Mouse (Mus musculus): ENCODE measurements at regions not wholly inside any gene's neighbourhood (a gene's known extent, or its start where the extent isn't known, plus 50 kb on each side); places are given as distances from the start of the nearest gene placed in this dataset.
A peak's percentile ranks its signal among the peaks of the same experiment; 100 is the strongest.

GRCm38 (mm10) chr12:13035108-13035741, 93.5 kb upstream of the Mycn start:
- ATAC-seq (ENCODE audit: low FRiP score, low TSS enrichment), result no peak; the same call in 1 of the 2 replicates
- Histone ChIP-seq H3K36me3 (ENCODE audit: control insufficient read depth, insufficient read depth, low read length) (no peaks in the 10 kb centered on the region), H3K4me3 (replicated peaks; ENCODE audit: low read depth, low read length) (no peak overlapping the region), H3K27me3 (ENCODE audit: control insufficient read depth, insufficient read depth, low read length) (no peaks in the 10 kb centered on the region), H3K4me2 (ENCODE audit: low read length) (no peak overlapping the region), H3K9me3 (ENCODE audit: control insufficient read depth, low read length) (no peaks in the 10 kb centered on the region), H3K9ac (replicated peaks; ENCODE audit: low read length) (no peak overlapping the region), H3K4me1 (ENCODE audit: control insufficient read depth, insufficient read depth, low read length) (no peaks in the 10 kb centered on the region), H3K27ac (replicated peaks; ENCODE audit: low read depth, low read length) (no peak overlapping the region)
- no peak for DNase-seq
- 89% methylated on average over 5 of the region's 5 CpGs for WGBS

- ATAC-seq (ENCODE audit: low FRiP score, low TSS enrichment) (no peak), DNase-seq (no peak)
- no peaks in the 10 kb centered on the region for H3K36me3 ChIP-seq (ENCODE audit: control insufficient read depth, insufficient read depth, low read length)
- H3K27me3 ChIP-seq (ENCODE audit: control insufficient read depth, insufficient read depth, low read length), result no peaks in the 10 kb centered on the region
- no peak overlapping the region for H3K27ac ChIP-seq (replicated peaks; ENCODE audit: low read depth, low read length)
- H3K9ac ChIP-seq (replicated peaks; ENCODE audit: low read length), result no peak overlapping the region
- H3K4me3 ChIP-seq (replicated peaks; ENCODE audit: low read depth, low read length), result no peak overlapping the region
- H3K4me1 ChIP-seq (ENCODE audit: control insufficient read depth, insufficient read depth, low read length), result no peaks in the 10 kb centered on the region
- H3K4me2 ChIP-seq (ENCODE audit: low read length), result no peak overlapping the region
- no peaks in the 10 kb centered on the region for H3K9me3 ChIP-seq (ENCODE audit: control insufficient read depth, low read length)
- WGBS, result 88% methylated on average over 7 of the region's 7 CpGs
Measured at GRCm38 (mm10) chr12:13030333-13030732, 88.6 kb upstream of the Mycn start.

GRCm38 (mm10) chr12:13028086-13028485, 86.4 kb upstream of the Mycn start:
- Histone ChIP-seq H3K27ac (replicated peaks; ENCODE audit: low read depth, low read length) (no peak overlapping the region), H3K4me3 (replicated peaks; ENCODE audit: low read depth, low read length) (no peak overlapping the region), H3K4me2 (ENCODE audit: low read length) (no peak overlapping the region), H3K27me3 (ENCODE audit: control insufficient read depth, insufficient read depth, low read length) (no peaks in the 10 kb centered on the region), H3K9me3 (ENCODE audit: control insufficient read depth, low read length) (no peaks in the 10 kb centered on the region), H3K4me1 (ENCODE audit: control insufficient read depth, insufficient read depth, low read length) (peaks cover 11% of the 10 kb centered on the region), H3K9ac (replicated peaks; ENCODE audit: low read length) (no peak overlapping the region), H3K36me3 (ENCODE audit: control insufficient read depth, insufficient read depth, low read length) (no peaks in the 10 kb centered on the region)
- no peak for ATAC-seq (ENCODE audit: low FRiP score, low TSS enrichment)
- 63% methylated on average over 3 of the region's 3 CpGs for WGBS
- DNase-seq, result no peak

- ATAC-seq (ENCODE audit: low FRiP score, low TSS enrichment) (peak; percentile 80), DNase-seq (peak; percentile 66)
- Histone ChIP-seq H3K4me3 (replicated peaks; ENCODE audit: low read depth, low read length) (no peak overlapping the region), H3K36me3 (ENCODE audit: control insufficient read depth, insufficient read depth, low read length) (no peaks in the 10 kb centered on the region), H3K27ac (replicated peaks; ENCODE audit: low read depth, low read length) (no peak overlapping the region), H3K9ac (replicated peaks; ENCODE audit: low read length) (no peak overlapping the region), H3K4me2 (ENCODE audit: low read length) (no peak overlapping the region), H3K27me3 (ENCODE audit: control insufficient read depth, insufficient read depth, low read length) (no peaks in the 10 kb centered on the region), H3K9me3 (ENCODE audit: control insufficient read depth, low read length) (no peaks in the 10 kb centered on the region), H3K4me1 (ENCODE audit: control insufficient read depth, insufficient read depth, low read length) (peaks cover 11% of the 10 kb centered on the region)
- WGBS, result 48% methylated on average over 7 of the region's 7 CpGs
Measured at GRCm38 (mm10) chr12:13026041-13026580, 84.4 kb upstream of the Mycn start.

GRCm38 (mm10) chr12:13024215-13024841, 82.6 kb upstream of the Mycn start:
- WGBS, result 17% methylated on average over 8 of the region's 8 CpGs
- no peaks in the 10 kb centered on the region for H3K36me3 ChIP-seq (ENCODE audit: control insufficient read depth, insufficient read depth, low read length)
- peak overlapping the region; percentile 52 for H3K27ac ChIP-seq (replicated peaks; ENCODE audit: low read depth, low read length)
- DNase-seq, result peak; percentile 58
- no peak overlapping the region for H3K9ac ChIP-seq (replicated peaks; ENCODE audit: low read length)
- H3K4me3 ChIP-seq (replicated peaks; ENCODE audit: low read depth, low read length), result no peak overlapping the region
- H3K27me3 ChIP-seq (ENCODE audit: control insufficient read depth, insufficient read depth, low read length), result no peaks in the 10 kb centered on the region
- ATAC-seq (ENCODE audit: low FRiP score, low TSS enrichment), result peak; percentile 42; the same call in 1 of the 2 replicates
- H3K4me1 ChIP-seq (ENCODE audit: control insufficient read depth, insufficient read depth, low read length), result peaks cover 11% of the 10 kb centered on the region
- no peaks in the 10 kb centered on the region for H3K9me3 ChIP-seq (ENCODE audit: control insufficient read depth, low read length)
- peak overlapping the region; percentile 2; the same call in 1 of the 2 replicates for H3K4me2 ChIP-seq (ENCODE audit: low read length)

GRCm38 (mm10) chr12:13011023-13011761, 69.5 kb upstream of the Mycn start:
- no peak overlapping the region for H3K9ac ChIP-seq (replicated peaks; ENCODE audit: low read length)
- no peaks in the 10 kb centered on the region for H3K4me1 ChIP-seq (ENCODE audit: control insufficient read depth, insufficient read depth, low read length)
- DNase-seq (no peak), ATAC-seq (ENCODE audit: low FRiP score, low TSS enrichment) (no peak)
- H3K27me3 ChIP-seq (ENCODE audit: control insufficient read depth, insufficient read depth, low read length), result no peaks in the 10 kb centered on the region
- H3K4me2 ChIP-seq (ENCODE audit: low read length), result no peak overlapping the region
- no peaks in the 10 kb centered on the region for H3K9me3 ChIP-seq (ENCODE audit: control insufficient read depth, low read length)
- H3K36me3 ChIP-seq (ENCODE audit: control insufficient read depth, insufficient read depth, low read length), result no peaks in the 10 kb centered on the region
- no peak overlapping the region for H3K4me3 ChIP-seq (replicated peaks; ENCODE audit: low read depth, low read length)
- WGBS, result 87% methylated on average over 9 of the region's 9 CpGs
- H3K27ac ChIP-seq (replicated peaks; ENCODE audit: low read depth, low read length), result no peak overlapping the region

GRCm38 (mm10) chr12:13010405-13010804, 68.7 kb upstream of the Mycn start:
- H3K27ac ChIP-seq (replicated peaks; ENCODE audit: low read depth, low read length), result no peak overlapping the region
- 83% methylated on average over 3 of the region's 3 CpGs for WGBS
- no peak for ATAC-seq (ENCODE audit: low FRiP score, low TSS enrichment)

GRCm38 (mm10) chr12:13009470-13009869, 67.8 kb upstream of the Mycn start:
- DNase-seq, result no peak
- WGBS, result 47% methylated on average over 2 of the region's 2 CpGs
- no peaks in the 10 kb centered on the region for H3K36me3 ChIP-seq (ENCODE audit: control insufficient read depth, insufficient read depth, low read length)

More at GRCm38 (mm10) chr12:13010405-13010804, 68.7 kb upstream of the Mycn start:
- no peak for DNase-seq
- no peak overlapping the region for H3K4me2 ChIP-seq (ENCODE audit: low read length)
- H3K36me3 ChIP-seq (ENCODE audit: control insufficient read depth, insufficient read depth, low read length), result no peaks in the 10 kb centered on the region
- no peaks in the 10 kb centered on the region for H3K9me3 ChIP-seq (ENCODE audit: control insufficient read depth, low read length)
- no peaks in the 10 kb centered on the region for H3K27me3 ChIP-seq (ENCODE audit: control insufficient read depth, insufficient read depth, low read length)
- H3K9ac ChIP-seq (replicated peaks; ENCODE audit: low read length), result no peak overlapping the region
- no peaks in the 10 kb centered on the region for H3K4me1 ChIP-seq (ENCODE audit: control insufficient read depth, insufficient read depth, low read length)
- no peak overlapping the region for H3K4me3 ChIP-seq (replicated peaks; ENCODE audit: low read depth, low read length)

More at GRCm38 (mm10) chr12:13009470-13009869, 67.8 kb upstream of the Mycn start:
- no peaks in the 10 kb centered on the region for H3K4me1 ChIP-seq (ENCODE audit: control insufficient read depth, insufficient read depth, low read length)
- ATAC-seq (ENCODE audit: low FRiP score, low TSS enrichment), result no peak
- no peak overlapping the region for H3K4me2 ChIP-seq (ENCODE audit: low read length)
- no peak overlapping the region for H3K27ac ChIP-seq (replicated peaks; ENCODE audit: low read depth, low read length)
- H3K9ac ChIP-seq (replicated peaks; ENCODE audit: low read length), result no peak overlapping the region
- no peaks in the 10 kb centered on the region for H3K9me3 ChIP-seq (ENCODE audit: control insufficient read depth, low read length)
- H3K27me3 ChIP-seq (ENCODE audit: control insufficient read depth, insufficient read depth, low read length), result no peaks in the 10 kb centered on the region
- no peak overlapping the region for H3K4me3 ChIP-seq (replicated peaks; ENCODE audit: low read depth, low read length)

Measured in midbrain, embryonic 14.5 days (tissue).